Mouse (Mus musculus) neural tube, embryonic 12.5 days (tissue): ENCODE data around the gene Slc10a7. TPM values are rescaled to one million over a fixed set of nuclear protein-coding genes. Genes with fewer than 3 reads are reported as not detected.

ENCODE experiments used
- ATAC-seq: fragments of 200-750 bp; cut with Nextera tagmentation; 2 replicates; pipeline ENCODE4 v1.8.0; 2017; ENCODE audit warnings: low read depth, mild to moderate bottlenecking, moderate TSS enrichment, moderate library complexity; ENCODE audit not compliant: low FRiP score
- H3K27ac ChIP-seq: fragments of 300-500 bp; sonication (generic); 2 replicates; pipeline ENCODE4 v1.5.1; 2016
- H3K27me3 ChIP-seq: fragments of 300-500 bp; sonication (generic); replicated peaks from 2 replicates; pipeline ENCODE4 v1.6.1; 2016; ENCODE audit warnings: mild to moderate bottlenecking
- H3K36me3 ChIP-seq: fragments of 300-500 bp; sonication (generic); 2 replicates; pipeline ENCODE4 v1.6.1; 2016; ENCODE audit warnings: mild to moderate bottlenecking
- H3K4me1 ChIP-seq: fragments of 300-500 bp; sonication (generic); 2 replicates; pipeline ENCODE4 v1.6.1; 2016
- H3K4me2 ChIP-seq: fragments of 300-500 bp; sonication (generic); replicated peaks from 2 replicates; pipeline ENCODE4 v1.6.1; 2016; ENCODE audit warnings: mild to moderate bottlenecking
- H3K4me3 ChIP-seq: fragments of 300-500 bp; sonication (generic); 2 replicates; pipeline ENCODE4 v1.5.1; 2016
- H3K9ac ChIP-seq: fragments of 300-500 bp; sonication (generic); 2 replicates; pipeline ENCODE4 v1.6.1; 2016; ENCODE audit warnings: mild to moderate bottlenecking
- H3K9me3 ChIP-seq: fragments of 300-500 bp; sonication (generic); 2 replicates; pipeline ENCODE4 v1.6.1; 2016; ENCODE audit warnings: mild to moderate bottlenecking
- WGBS: fragments of 180-500 bp; shearing (Covaris S2); methylation state at CpG from one replicate; pipeline ENCODE4 v1.1.7; 2016; 5-methylcytosine and 5-hydroxymethylcytosine counted together
- polyA plus RNA-seq: library from polyadenylated mRNA; unstranded; fragments of >200 nt; fragmentation: Nextera tagmentation; extraction: Ambion mirVana; gene quantifications from 2 replicates; pipeline ENCODE4 v1.2.1, GENCODE M21; 2016

Gene Slc10a7
- polyA plus RNA-seq, 1 experiment from 2014 or later: 12.9 TPM

DNA sequence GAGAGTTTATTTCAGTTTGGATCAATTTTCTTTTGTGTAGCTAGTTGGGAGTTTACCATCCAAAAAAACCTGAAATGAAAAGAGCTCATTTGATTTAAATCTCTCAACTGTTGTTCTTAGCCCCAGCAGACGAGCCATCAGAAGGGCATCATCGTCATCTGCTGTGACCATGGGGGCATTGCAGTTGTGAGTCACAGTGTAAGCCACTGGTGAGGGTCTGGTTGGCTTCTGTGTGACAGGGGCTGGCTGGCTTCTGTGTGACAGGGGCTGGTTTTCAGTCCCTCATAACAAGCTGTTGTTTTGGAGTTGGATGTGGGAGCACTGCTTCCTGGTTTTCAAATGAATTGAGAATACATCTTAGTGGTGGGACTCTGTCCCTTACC, 41.6 kb downstream of the Slc10a7 start:
- Histone ChIP-seq H3K9ac (no peak overlapping the region), H3K36me3 (no peaks in the 10 kb centered on the region), H3K9me3 (no peaks in the 10 kb centered on the region), H3K4me3 (no peak overlapping the region), H3K27me3 (no peaks in the 10 kb centered on the region), H3K4me1 (peaks cover 7% of the 10 kb centered on the region), H3K4me2 (no peak overlapping the region), H3K27ac (0 out of 2 replicates have a peak overlapping the region, but pooled peaks have one; percentile 37)
- no peak for ATAC-seq
- 37% methylated on average over 2 of the region's 2 CpGs for WGBS

DNA sequence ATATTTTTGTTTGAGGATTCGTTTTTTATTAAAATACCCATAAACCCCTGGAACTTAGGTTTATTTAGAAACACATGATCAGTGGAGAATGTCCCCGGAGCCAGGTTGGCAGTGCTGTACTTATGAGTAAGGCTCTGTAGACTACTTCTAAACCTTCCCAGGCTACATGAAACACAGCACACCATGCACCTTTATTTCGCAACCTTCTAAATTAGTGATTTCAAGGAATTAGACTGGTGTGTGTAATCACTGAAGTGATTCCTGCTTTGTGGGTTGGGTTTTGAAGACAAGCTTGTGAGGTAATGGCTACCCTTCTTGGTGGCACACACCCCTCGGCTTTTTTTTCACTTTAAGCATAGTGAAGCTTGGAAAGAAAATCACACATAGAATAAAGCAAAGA, 46.7 kb downstream of the Slc10a7 start:
- H3K4me3 ChIP-seq: no peak overlapping the region
- ATAC-seq: no peak

DNA sequence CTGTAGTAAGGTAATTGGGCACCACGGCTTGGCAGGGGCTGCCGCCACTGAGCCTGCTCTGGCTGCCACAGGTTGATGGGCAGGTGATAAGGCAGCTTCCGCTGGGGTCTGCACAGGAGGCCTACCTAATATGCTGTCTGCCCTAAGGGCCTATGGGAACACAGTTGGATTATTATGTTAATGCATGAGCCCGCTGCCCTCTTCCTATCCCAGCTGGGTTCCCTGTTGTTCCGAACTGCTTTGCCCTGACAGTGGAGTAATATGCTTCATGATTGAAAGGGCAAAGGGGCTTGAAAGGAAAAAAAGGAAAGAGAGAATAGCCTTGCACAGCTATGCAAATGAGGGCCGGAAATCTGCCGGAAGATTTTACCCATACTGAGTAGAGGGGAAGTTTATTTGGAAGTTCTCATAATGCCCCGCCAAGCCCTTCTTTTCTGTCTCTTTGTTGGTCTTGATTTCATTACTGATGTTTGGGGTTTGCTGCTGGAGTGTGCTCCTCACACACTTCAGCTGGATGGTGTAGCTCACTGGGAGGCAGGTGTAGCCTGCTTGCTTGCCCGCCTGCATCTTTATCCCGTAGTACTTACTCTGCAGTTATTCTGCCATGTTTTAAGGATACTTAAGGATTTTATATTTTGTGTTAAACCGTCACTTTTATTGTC, 47.8 kb downstream of the Slc10a7 start:
- 27% methylated on average over 11 of the region's 11 CpGs for WGBS
- Histone ChIP-seq H3K27me3 (no peaks in the 10 kb centered on the region), H3K4me1 (peaks cover 18% of the 10 kb centered on the region), H3K36me3 (no peaks in the 10 kb centered on the region), H3K27ac (no peak overlapping the region), H3K9me3 (no peaks in the 10 kb centered on the region), H3K4me3 (no peak overlapping the region), H3K4me2 (peak overlapping the region; percentile 1; the same call in 1 of the 2 replicates), H3K9ac (no peak overlapping the region)
- ATAC-seq: peak; percentile 83

More for the DNA sequence above, 46.7 kb downstream of the Slc10a7 start:
- Histone ChIP-seq H3K27me3 (no peaks in the 10 kb centered on the region), H3K27ac (no peak overlapping the region), H3K36me3 (no peaks in the 10 kb centered on the region), H3K4me2 (no peak overlapping the region), H3K9ac (no peak overlapping the region), H3K4me1 (peaks cover 19% of the 10 kb centered on the region), H3K9me3 (no peaks in the 10 kb centered on the region)
- WGBS: 95% methylated on average over 4 of the region's 4 CpGs

DNA sequence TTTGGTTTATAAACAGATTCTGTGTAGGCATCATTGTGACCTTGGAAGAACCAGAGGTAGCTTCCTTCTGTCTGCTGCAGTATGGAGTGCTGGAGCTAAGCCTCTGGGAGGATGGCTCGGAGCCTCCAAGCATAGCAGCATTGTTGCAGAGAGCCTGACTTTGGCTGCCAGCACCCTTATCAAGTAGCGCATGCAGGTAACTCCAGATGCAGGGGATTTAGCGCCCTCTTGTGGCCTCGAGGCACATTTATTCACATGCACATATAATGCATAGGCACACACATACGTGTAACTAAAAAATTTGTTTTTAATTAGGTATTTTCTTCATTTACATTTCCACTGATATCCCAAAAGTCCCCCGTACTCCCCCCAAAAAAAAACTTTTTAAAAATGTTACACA, 52.5 kb downstream of the Slc10a7 start:
- no peak overlapping the region for H3K9ac ChIP-seq
- H3K27me3 ChIP-seq: no peaks in the 10 kb centered on the region
- 84% methylated on average over 6 of the region's 6 CpGs for WGBS
- no peaks in the 10 kb centered on the region for H3K9me3 ChIP-seq
- no peak for ATAC-seq
- H3K36me3 ChIP-seq: peaks cover 4% of the 10 kb centered on the region; the same call in 1 of the 2 replicates
- no peak overlapping the region for H3K4me2 ChIP-seq
- no peak overlapping the region for H3K27ac ChIP-seq
- peaks cover 14% of the 10 kb centered on the region for H3K4me1 ChIP-seq
- H3K4me3 ChIP-seq: no peak overlapping the region

DNA sequence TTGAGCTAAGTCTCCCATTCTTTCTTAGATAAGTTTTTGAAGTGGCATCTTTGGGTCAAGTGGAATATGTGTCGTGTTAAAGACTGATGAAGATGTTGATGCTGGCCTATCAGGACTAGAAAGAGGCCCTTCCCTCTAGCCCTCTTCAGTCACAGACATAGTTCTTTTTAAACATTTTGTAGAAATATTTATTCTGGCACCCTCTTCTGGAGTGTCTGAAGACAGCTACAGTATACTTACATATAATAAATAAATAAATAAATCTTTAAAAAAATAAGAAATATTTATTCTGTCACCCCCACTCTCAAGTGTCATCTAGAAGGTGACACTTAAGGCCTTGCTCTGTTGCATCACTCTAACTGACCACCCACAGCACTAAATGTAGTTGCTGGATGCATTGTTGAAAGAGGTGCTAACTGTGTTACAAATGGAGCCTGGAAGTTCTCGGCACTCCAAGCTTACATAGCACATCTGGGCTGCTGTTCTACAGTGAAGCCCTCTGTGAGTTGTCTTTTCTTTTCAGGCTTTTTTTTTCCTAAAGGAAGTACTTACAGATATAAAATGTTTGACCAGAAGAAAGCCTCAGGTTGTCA, 54.4 kb downstream of the Slc10a7 start:
- Histone ChIP-seq H3K27me3 (no peaks in the 10 kb centered on the region), H3K36me3 (peaks cover 4% of the 10 kb centered on the region; the same call in 1 of the 2 replicates), H3K9me3 (no peaks in the 10 kb centered on the region), H3K4me2 (no peak overlapping the region), H3K4me1 (no peaks in the 10 kb centered on the region), H3K9ac (no peak overlapping the region), H3K4me3 (no peak overlapping the region), H3K27ac (no peak overlapping the region)
- WGBS: 82% methylated on average over 2 of the region's 2 CpGs
- no peak for ATAC-seq

DNA sequence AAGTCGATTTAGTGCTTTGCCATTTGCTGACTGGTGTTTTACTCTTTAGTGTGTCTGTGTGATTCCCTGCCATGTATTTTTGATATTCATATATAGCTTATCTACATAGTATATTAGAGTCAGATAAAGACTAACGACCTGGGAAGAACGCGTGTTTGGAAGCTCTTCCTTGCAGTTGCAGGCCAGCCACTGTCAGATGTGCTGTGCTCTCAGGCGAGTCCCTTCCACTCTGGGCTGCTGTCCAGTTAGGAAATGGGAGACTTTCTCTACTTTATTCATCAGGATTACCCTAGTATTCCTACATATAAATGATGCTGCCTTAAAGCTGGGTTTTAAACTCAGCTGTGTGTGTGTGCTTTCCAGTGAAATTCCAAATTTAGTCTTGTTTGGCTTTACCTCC, 55.1 kb downstream of the Slc10a7 start:
- H3K36me3 ChIP-seq: peaks cover 4% of the 10 kb centered on the region; the same call in 1 of the 2 replicates
- no peak overlapping the region for H3K4me2 ChIP-seq
- H3K27me3 ChIP-seq: no peaks in the 10 kb centered on the region
- H3K9ac ChIP-seq: no peak overlapping the region
- no peaks in the 10 kb centered on the region for H3K4me1 ChIP-seq
- no peak overlapping the region for H3K27ac ChIP-seq
- no peaks in the 10 kb centered on the region for H3K9me3 ChIP-seq
- ATAC-seq: no peak
- no peak overlapping the region for H3K4me3 ChIP-seq
- 80% methylated on average over 5 of the region's 5 CpGs for WGBS

DNA sequence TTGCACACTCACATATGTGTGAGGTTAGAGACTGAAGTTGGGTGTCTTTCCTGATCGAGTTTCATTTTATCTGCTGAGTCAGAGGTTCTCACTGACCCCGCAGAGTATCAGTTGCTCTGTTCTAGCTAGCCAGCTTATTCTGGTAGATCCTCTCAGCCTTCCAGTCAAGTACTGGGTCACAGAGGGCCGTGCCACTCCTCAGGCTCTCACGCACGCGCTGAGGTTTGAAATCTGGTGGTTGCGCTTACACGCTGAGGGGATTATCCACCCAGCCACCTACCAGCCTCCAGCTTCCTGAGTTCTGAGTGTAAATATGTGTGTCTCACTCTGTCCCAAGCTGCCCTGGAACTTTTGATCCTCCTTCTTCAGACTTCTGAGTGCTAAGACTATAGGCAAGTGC, 59.0 kb downstream of the Slc10a7 start:
- WGBS: 91% methylated on average over 8 of the region's 8 CpGs

DNA sequence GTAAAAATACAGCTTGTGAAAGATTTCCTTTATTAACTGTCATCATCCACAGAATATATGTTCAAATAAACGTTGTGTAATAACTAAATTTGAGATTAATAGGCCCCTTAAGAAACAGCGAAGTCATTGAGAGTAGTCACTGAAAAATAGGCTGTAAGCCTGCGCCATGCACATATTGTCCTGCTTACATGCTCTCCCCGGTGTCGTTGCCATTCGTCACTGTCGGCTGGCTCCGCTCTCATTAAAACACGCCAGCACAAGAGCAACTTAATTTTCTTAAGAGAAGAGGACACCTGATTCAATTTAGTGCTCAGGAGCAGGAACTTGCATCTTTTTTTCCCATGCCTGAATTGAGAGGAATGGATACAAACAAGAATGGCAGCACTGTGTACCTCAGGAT, 62.4 kb downstream of the Slc10a7 start:
- no peak overlapping the region for H3K9ac ChIP-seq
- 22% methylated on average over 9 of the region's 9 CpGs for WGBS
- no peaks in the 10 kb centered on the region for H3K27me3 ChIP-seq
- peaks cover 18% of the 10 kb centered on the region for H3K4me1 ChIP-seq
- H3K9me3 ChIP-seq: no peaks in the 10 kb centered on the region
- ATAC-seq: peak; percentile 61; the same call in 1 of the 2 replicates
- H3K4me3 ChIP-seq: no peak overlapping the region
- no peak overlapping the region for H3K27ac ChIP-seq
- H3K36me3 ChIP-seq: no peaks in the 10 kb centered on the region
- peak overlapping the region; percentile 32 for H3K4me2 ChIP-seq

More for the DNA sequence above, 59.0 kb downstream of the Slc10a7 start:
- Histone ChIP-seq H3K9me3 (no peaks in the 10 kb centered on the region), H3K4me2 (no peak overlapping the region), H3K36me3 (peaks cover 4% of the 10 kb centered on the region; the same call in 1 of the 2 replicates), H3K4me3 (no peak overlapping the region), H3K27me3 (no peaks in the 10 kb centered on the region), H3K4me1 (peaks cover 18% of the 10 kb centered on the region), H3K9ac (no peak overlapping the region), H3K27ac (no peak overlapping the region)
- ATAC-seq: no peak

DNA sequence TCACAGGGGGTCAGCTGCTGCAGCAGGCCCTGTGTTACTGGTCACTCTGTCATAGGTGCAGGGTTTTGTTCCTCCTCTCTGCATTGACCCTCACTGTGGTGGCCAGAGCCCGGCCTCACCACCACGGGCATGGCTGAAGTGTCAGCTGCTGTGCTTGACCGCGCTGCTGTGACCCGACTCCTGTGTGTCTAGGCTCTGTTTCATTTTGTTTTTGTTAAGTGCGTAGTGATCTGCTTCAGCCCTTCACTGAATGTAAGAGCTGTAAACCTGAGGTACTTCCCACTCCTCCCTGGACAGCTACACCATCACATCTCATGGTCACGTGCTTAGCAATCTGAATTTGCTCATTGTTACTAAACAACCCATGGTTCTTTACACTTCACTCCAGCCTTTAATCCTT, 65.1 kb downstream of the Slc10a7 start:
- H3K27ac ChIP-seq: no peak overlapping the region
- WGBS: 82% methylated on average over 7 of the region's 7 CpGs

DNA sequence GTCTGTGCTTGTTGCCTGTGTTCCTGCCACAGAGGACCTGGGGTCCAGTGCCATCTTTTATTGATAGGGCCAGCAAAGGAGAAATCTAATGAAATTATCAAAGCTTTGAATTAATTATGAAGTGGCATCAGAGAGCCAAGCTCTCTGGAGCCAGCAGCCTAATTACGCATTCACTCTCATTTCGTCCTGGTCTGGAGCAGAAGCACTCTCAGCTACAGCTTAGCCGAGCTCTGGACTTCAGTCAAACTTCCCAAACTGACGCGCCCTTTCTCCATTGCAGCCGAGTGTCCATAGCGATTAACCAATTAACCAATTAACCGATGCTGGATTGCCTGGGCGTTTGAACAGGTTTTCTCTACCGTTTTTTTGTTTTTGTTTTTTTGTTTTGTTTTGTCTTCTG, 68.4 kb downstream of the Slc10a7 start:
- Histone ChIP-seq H3K9me3 (no peaks in the 10 kb centered on the region), H3K4me3 (no peak overlapping the region), H3K27ac (no peak overlapping the region), H3K9ac (no peak overlapping the region), H3K4me1 (peaks cover 20% of the 10 kb centered on the region; the same call in 1 of the 2 replicates), H3K4me2 (no peak overlapping the region), H3K27me3 (no peaks in the 10 kb centered on the region), H3K36me3 (no peaks in the 10 kb centered on the region)
- ATAC-seq: no peak
- 21% methylated on average over 10 of the region's 10 CpGs for WGBS

More for the DNA sequence above, 65.1 kb downstream of the Slc10a7 start:
- H3K4me2 ChIP-seq: no peak overlapping the region
- no peak overlapping the region for H3K9ac ChIP-seq
- peaks cover 31% of the 10 kb centered on the region for H3K4me1 ChIP-seq
- H3K9me3 ChIP-seq: no peaks in the 10 kb centered on the region
- H3K36me3 ChIP-seq: no peaks in the 10 kb centered on the region
- ATAC-seq: no peak
- H3K27me3 ChIP-seq: no peaks in the 10 kb centered on the region
- no peak overlapping the region for H3K4me3 ChIP-seq

DNA sequence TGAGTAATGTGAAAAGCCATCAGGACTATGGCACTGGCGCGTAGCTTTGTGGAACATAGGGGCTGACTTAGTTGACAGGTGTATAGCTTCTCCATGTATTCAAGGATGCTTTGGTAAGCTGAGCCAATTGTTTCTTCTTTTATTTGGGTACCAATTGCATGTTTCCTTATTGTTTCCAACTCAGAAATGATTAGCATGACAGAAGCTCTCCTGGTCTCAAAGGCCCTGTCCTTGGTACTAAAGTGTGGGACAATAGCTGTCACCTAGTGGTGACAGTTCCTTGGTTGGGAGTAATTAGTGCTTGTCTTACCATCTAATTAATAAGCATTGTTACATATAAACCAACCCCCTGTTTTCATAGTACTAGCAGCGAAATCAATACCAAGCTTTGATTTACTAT, 68.9 kb downstream of the Slc10a7 start:
- Histone ChIP-seq H3K4me1 (peaks cover 16% of the 10 kb centered on the region; the same call in 1 of the 2 replicates), H3K4me2 (no peak overlapping the region), H3K9me3 (no peaks in the 10 kb centered on the region), H3K36me3 (no peaks in the 10 kb centered on the region), H3K27ac (no peak overlapping the region), H3K9ac (no peak overlapping the region), H3K27me3 (no peaks in the 10 kb centered on the region), H3K4me3 (no peak overlapping the region)
- WGBS: 17% methylated on average over 3 of the region's 3 CpGs
- ATAC-seq: no peak

DNA sequence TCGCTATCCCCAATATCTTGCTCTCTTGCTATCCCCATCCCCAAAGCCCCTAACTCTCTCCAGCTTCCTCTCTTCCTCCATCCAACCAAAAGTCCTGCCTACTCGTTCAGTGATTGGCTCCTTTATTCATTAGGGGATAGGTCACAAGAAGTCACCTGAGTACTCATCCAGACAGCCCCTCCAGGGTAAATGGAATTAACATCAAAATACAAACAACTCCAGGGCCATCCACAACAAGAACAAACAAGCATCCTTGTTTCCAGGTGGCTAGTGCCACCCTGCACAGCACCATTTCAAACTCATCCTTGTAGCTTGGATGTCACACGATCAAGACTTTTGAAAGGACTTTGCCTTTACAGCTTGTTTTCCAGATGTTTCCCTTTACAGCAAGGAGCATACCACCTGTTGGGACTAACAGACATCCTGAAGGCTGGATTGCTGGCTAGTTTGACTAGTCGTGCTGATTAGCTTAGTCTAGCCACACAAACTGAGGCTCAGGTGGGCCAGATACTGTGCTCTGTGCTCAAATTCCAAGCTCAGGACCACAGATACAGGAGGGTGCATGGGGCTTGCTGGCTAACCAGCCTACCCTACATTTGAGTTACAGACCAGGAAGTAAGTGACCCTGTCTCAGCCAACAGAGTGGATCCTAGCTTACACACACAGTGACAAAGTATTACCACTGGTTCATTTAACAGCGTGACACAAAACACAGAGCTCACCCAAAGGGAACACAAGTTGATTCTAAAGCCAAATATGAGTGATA, 75.0 kb downstream of the Slc10a7 start:
- Histone ChIP-seq H3K27ac (no peak overlapping the region), H3K36me3 (no peaks in the 10 kb centered on the region), H3K4me2 (no peak overlapping the region), H3K9me3 (no peaks in the 10 kb centered on the region), H3K4me3 (no peak overlapping the region), H3K9ac (no peak overlapping the region), H3K27me3 (no peaks in the 10 kb centered on the region), H3K4me1 (peaks cover 8% of the 10 kb centered on the region; the same call in 1 of the 2 replicates)
- ATAC-seq: no peak
- 66% methylated on average over 5 of the region's 5 CpGs for WGBS
